Mouse (Mus musculus): ENCODE measurements around the gene BC004004. TPM values are rescaled to one million over a fixed set of nuclear protein-coding genes. Genes with fewer than 3 reads are reported as not detected.

Gene BC004004
- polyA plus RNA-seq, 1 experiment from 2014 or later, result 82.2 TPM

- H3K27ac ChIP-seq (ENCODE audit: low read length), result no peak overlapping the region
- ATAC-seq (ENCODE audit: low read depth), result no peak
- WGBS, result 70% methylated on average over 4 of the region's 4 CpGs
- no peak overlapping the region for H3K4me3 ChIP-seq (ENCODE audit: low read length)
- no peaks in the 10 kb centered on the region for H3K27me3 ChIP-seq (ENCODE audit: control insufficient read depth, insufficient read depth, low read depth, low read length)
- H3K36me3 ChIP-seq (ENCODE audit: control insufficient read depth, insufficient read depth, low read length), result peaks cover 48% of the 10 kb centered on the region
- no peak overlapping the region for H3K4me2 ChIP-seq (ENCODE audit: low read depth, low read length)
- no peaks in the 10 kb centered on the region for H3K9me3 ChIP-seq (ENCODE audit: control insufficient read depth, low read length)
- no peak overlapping the region for H3K9ac ChIP-seq (ENCODE audit: low read length)
- H3K4me1 ChIP-seq (replicated peaks; ENCODE audit: control insufficient read depth, insufficient read depth, low read length), result no peaks in the 10 kb centered on the region
Measured at GRCm38 (mm10) chr17:29332186-29332685, 63.6 kb downstream of the BC004004 start.

- H3K4me3 ChIP-seq (ENCODE audit: low read length), result no peak overlapping the region
- no peaks in the 10 kb centered on the region for H3K9me3 ChIP-seq (ENCODE audit: control insufficient read depth, low read length)
- peaks cover 59% of the 10 kb centered on the region for H3K36me3 ChIP-seq (ENCODE audit: control insufficient read depth, insufficient read depth, low read length)
- 87% methylated on average over 19 of the region's 19 CpGs for WGBS
- no peak overlapping the region for H3K27ac ChIP-seq (ENCODE audit: low read length)
- no peak for ATAC-seq (ENCODE audit: low read depth)
- H3K4me1 ChIP-seq (replicated peaks; ENCODE audit: control insufficient read depth, insufficient read depth, low read length), result peaks cover 12% of the 10 kb centered on the region
- H3K27me3 ChIP-seq (ENCODE audit: control insufficient read depth, insufficient read depth, low read depth, low read length), result no peaks in the 10 kb centered on the region
- H3K9ac ChIP-seq (ENCODE audit: low read length), result no peak overlapping the region
- no peak overlapping the region for H3K4me2 ChIP-seq (ENCODE audit: low read depth, low read length)
Measured at GRCm38 (mm10) chr17:29336266-29336990, 67.8 kb downstream of the BC004004 start.

GRCm38 (mm10) chr17:29337979-29338823, 69.6 kb downstream of the BC004004 start:
- Histone ChIP-seq H3K4me1 (replicated peaks; ENCODE audit: control insufficient read depth, insufficient read depth, low read length) (peaks cover 28% of the 10 kb centered on the region), H3K36me3 (ENCODE audit: control insufficient read depth, insufficient read depth, low read length) (peaks cover 46% of the 10 kb centered on the region), H3K27ac (ENCODE audit: low read length) (no peak overlapping the region), H3K4me2 (ENCODE audit: low read depth, low read length) (no peak overlapping the region), H3K4me3 (ENCODE audit: low read length) (no peak overlapping the region), H3K9ac (ENCODE audit: low read length) (no peak overlapping the region), H3K9me3 (ENCODE audit: control insufficient read depth, low read length) (no peaks in the 10 kb centered on the region), H3K27me3 (ENCODE audit: control insufficient read depth, insufficient read depth, low read depth, low read length) (no peaks in the 10 kb centered on the region)
- WGBS, result 90% methylated on average over 9 of the region's 9 CpGs
- no peak for ATAC-seq (ENCODE audit: low read depth)

GRCm38 (mm10) chr17:29339170-29339768, 70.7 kb downstream of the BC004004 start:
- 73% methylated on average over 11 of the region's 11 CpGs for WGBS
- Histone ChIP-seq H3K27ac (ENCODE audit: low read length) (peak overlapping the region; percentile 61), H3K9ac (ENCODE audit: low read length) (no peak overlapping the region), H3K4me1 (replicated peaks; ENCODE audit: control insufficient read depth, insufficient read depth, low read length) (peaks cover 28% of the 10 kb centered on the region), H3K36me3 (ENCODE audit: control insufficient read depth, insufficient read depth, low read length) (peaks cover 47% of the 10 kb centered on the region), H3K27me3 (ENCODE audit: control insufficient read depth, insufficient read depth, low read depth, low read length) (no peaks in the 10 kb centered on the region), H3K9me3 (ENCODE audit: control insufficient read depth, low read length) (no peaks in the 10 kb centered on the region), H3K4me3 (ENCODE audit: low read length) (no peak overlapping the region), H3K4me2 (ENCODE audit: low read depth, low read length) (no peak overlapping the region)
- no peak for ATAC-seq (ENCODE audit: low read depth)

GRCm38 (mm10) chr17:29340406-29341261, 72.0 kb downstream of the BC004004 start:
- Histone ChIP-seq H3K4me2 (ENCODE audit: low read depth, low read length) (no peak overlapping the region; the same call in 1 of the 2 replicates), H3K4me3 (ENCODE audit: low read length) (no peak overlapping the region), H3K4me1 (replicated peaks; ENCODE audit: control insufficient read depth, insufficient read depth, low read length) (peaks cover 31% of the 10 kb centered on the region), H3K9ac (ENCODE audit: low read length) (no peak overlapping the region), H3K36me3 (ENCODE audit: control insufficient read depth, insufficient read depth, low read length) (peaks cover 38% of the 10 kb centered on the region), H3K27me3 (ENCODE audit: control insufficient read depth, insufficient read depth, low read depth, low read length) (no peaks in the 10 kb centered on the region), H3K9me3 (ENCODE audit: control insufficient read depth, low read length) (no peaks in the 10 kb centered on the region), H3K27ac (ENCODE audit: low read length) (peak overlapping the region; percentile 95)
- peak; percentile 31 for ATAC-seq (ENCODE audit: low read depth)
- WGBS, result 65% methylated on average over 18 of the region's 18 CpGs

- peak overlapping the region; percentile 43 for H3K4me2 ChIP-seq (ENCODE audit: low read depth, low read length)
- no peaks in the 10 kb centered on the region for H3K27me3 ChIP-seq (ENCODE audit: control insufficient read depth, insufficient read depth, low read depth, low read length)
- 12% methylated on average over 9 of the region's 9 CpGs for WGBS
- H3K9me3 ChIP-seq (ENCODE audit: control insufficient read depth, low read length), result no peaks in the 10 kb centered on the region
- H3K36me3 ChIP-seq (ENCODE audit: control insufficient read depth, insufficient read depth, low read length), result peaks cover 31% of the 10 kb centered on the region
- H3K27ac ChIP-seq (ENCODE audit: low read length), result peak overlapping the region; percentile 95
- H3K9ac ChIP-seq (ENCODE audit: low read length), result peak overlapping the region; percentile 45
- H3K4me3 ChIP-seq (ENCODE audit: low read length), result no peak overlapping the region
- ATAC-seq (ENCODE audit: low read depth), result peak; percentile 46
- peaks cover 41% of the 10 kb centered on the region for H3K4me1 ChIP-seq (replicated peaks; ENCODE audit: control insufficient read depth, insufficient read depth, low read length)
Measured at GRCm38 (mm10) chr17:29341591-29342003, 73.0 kb downstream of the BC004004 start.

DNA sequence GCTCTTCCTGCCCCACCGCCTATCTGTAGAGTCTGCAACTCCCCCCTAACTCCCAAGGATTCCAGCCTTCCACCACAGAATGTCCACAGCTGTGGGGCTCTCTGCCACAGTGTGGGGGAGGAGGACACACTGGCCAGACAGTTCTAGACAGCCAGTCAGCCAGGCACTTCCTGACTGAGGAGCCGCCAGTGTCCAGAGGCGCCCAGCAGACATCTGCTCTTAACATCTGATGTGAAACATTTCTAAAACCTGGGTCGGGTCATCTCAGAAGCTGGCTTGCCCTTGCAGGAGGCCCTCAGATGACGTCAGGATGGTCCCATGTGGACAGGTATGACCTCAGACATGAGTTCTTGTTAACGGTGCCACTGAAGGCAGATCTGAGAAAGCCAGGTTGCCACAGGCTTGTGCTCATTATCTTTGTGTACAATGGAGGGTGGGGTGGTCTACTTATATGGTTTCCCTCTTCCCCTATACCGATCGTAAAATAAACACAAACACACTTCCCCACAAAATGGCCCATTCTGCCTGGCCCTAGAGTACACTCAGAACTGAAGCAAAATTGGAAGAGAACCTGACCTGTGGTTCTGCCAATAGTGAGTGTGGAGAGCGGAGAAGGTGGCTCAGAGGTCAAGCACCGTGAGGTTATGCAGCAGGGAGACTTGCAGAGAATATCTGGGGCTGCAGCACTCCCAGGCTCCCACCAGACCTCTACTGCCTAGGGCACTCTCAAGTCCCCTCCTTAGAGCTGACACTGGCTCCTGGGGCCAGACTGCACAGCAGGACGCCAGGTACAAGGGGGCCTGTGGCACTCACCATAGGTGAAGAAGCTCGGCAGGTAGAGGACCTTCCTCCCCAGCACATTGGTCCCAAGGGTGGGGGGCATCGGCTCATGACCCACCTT, 73.7 kb downstream of the BC004004 start:
- Histone ChIP-seq H3K9me3 (ENCODE audit: control insufficient read depth, low read length) (no peaks in the 10 kb centered on the region), H3K4me2 (ENCODE audit: low read depth, low read length) (no peak overlapping the region), H3K36me3 (ENCODE audit: control insufficient read depth, insufficient read depth, low read length) (peaks cover 25% of the 10 kb centered on the region), H3K4me1 (replicated peaks; ENCODE audit: control insufficient read depth, insufficient read depth, low read length) (peaks cover 41% of the 10 kb centered on the region), H3K4me3 (ENCODE audit: low read length) (no peak overlapping the region), H3K27ac (ENCODE audit: low read length) (peak overlapping the region; percentile 95), H3K9ac (ENCODE audit: low read length) (peak overlapping the region; percentile 45), H3K27me3 (ENCODE audit: control insufficient read depth, insufficient read depth, low read depth, low read length) (no peaks in the 10 kb centered on the region)
- ATAC-seq (ENCODE audit: low read depth), result peak; percentile 90
- WGBS, result 30% methylated on average over 13 of the region's 13 CpGs

GRCm38 (mm10) chr17:29343241-29343640, 74.7 kb downstream of the BC004004 start:
- no peaks in the 10 kb centered on the region for H3K27me3 ChIP-seq (ENCODE audit: control insufficient read depth, insufficient read depth, low read depth, low read length)
- no peaks in the 10 kb centered on the region for H3K9me3 ChIP-seq (ENCODE audit: control insufficient read depth, low read length)
- H3K27ac ChIP-seq (ENCODE audit: low read length), result no peak overlapping the region
- H3K36me3 ChIP-seq (ENCODE audit: control insufficient read depth, insufficient read depth, low read length), result peaks cover 17% of the 10 kb centered on the region
- H3K4me1 ChIP-seq (replicated peaks; ENCODE audit: control insufficient read depth, insufficient read depth, low read length), result peaks cover 43% of the 10 kb centered on the region
- WGBS, result 73% methylated on average over 5 of the region's 5 CpGs
- no peak overlapping the region for H3K4me2 ChIP-seq (ENCODE audit: low read depth, low read length)
- no peak overlapping the region for H3K9ac ChIP-seq (ENCODE audit: low read length)
- H3K4me3 ChIP-seq (ENCODE audit: low read length), result no peak overlapping the region
- no peak for ATAC-seq (ENCODE audit: low read depth)

Measured in lung, embryonic 16.5 days (tissue).